Mouse (Mus musculus) myocyte (in vitro differentiated cells): ENCODE data around the gene Ccdc153. TPM values are rescaled to one million over a fixed set of nuclear protein-coding genes. Genes with fewer than 3 reads are reported as not detected.

ENCODE experiments used
- H3K27me3 ChIP-seq: one replicate; pipeline ENCODE4 v1.6.1; 2011; ENCODE audit not compliant: control insufficient read depth, insufficient read depth, insufficient read length
- H3K36me3 ChIP-seq: one replicate; pipeline ENCODE4 v1.6.1; 2011; ENCODE audit not compliant: control insufficient read depth, insufficient read depth
- H3K4me2 ChIP-seq: one replicate; pipeline ENCODE4 v1.6.1; 2011; ENCODE audit warnings: low read depth, control low read depth
- H3K4me3 ChIP-seq: one replicate; pipeline ENCODE4 v1.5.1; 2011; ENCODE audit warnings: mild to moderate bottlenecking, control low read depth, moderate library complexity
- H3K79me2 ChIP-seq: one replicate; pipeline ENCODE4 v1.6.1; 2011; ENCODE audit not compliant: control insufficient read depth, insufficient read depth
- H3ac ChIP-seq: one replicate; pipeline ENCODE4 v1.6.1; 2011; ENCODE audit not compliant: control insufficient read depth, insufficient read length
- CEBPB ChIP-seq: IDR thresholded peaks from 2 replicates; pipeline ENCODE4 v1.6.1; 2011; ENCODE audit warnings: mild to moderate bottlenecking, moderate library complexity; ENCODE audit not compliant: poor library complexity, insufficient read depth, severe bottlenecking
- E2F4 ChIP-seq: IDR thresholded peaks from one replicate; pipeline ENCODE4 v1.6.1; 2011; ENCODE audit warnings: mild to moderate bottlenecking, control low read depth, moderate library complexity; ENCODE audit not compliant: insufficient read depth
- MAX ChIP-seq: IDR thresholded peaks from one replicate; pipeline ENCODE4 v1.6.1; 2011; ENCODE audit warnings: low read depth, mild to moderate bottlenecking, control low read depth
- MYOD1 ChIP-seq, 3 experiments: IDR thresholded peaks; one replicate each; pipeline ENCODE4 v1.6.1; 2011; ENCODE audit warnings: control low read depth in 2 of 3, low read depth in 2 of 3, mild to moderate bottlenecking in 2 of 3, moderate library complexity in 1 of 3; ENCODE audit not compliant: insufficient read length in 2 of 3, control insufficient read depth in 1 of 3
- MYOG ChIP-seq, 3 experiments: IDR thresholded peaks; one replicate each; pipeline ENCODE4 v1.6.1; 2011; ENCODE audit warnings: control low read depth in 2 of 3, low read depth in 2 of 3, mild to moderate bottlenecking in 2 of 3; ENCODE audit not compliant: insufficient read length in 2 of 3, control insufficient read depth in 1 of 3, insufficient read depth in 1 of 3
- POLR2A ChIP-seq: IDR thresholded peaks from one replicate; pipeline ENCODE4 v1.6.1; 2011; ENCODE audit warnings: low read depth, mild to moderate bottlenecking, control low read depth, moderate library complexity; ENCODE audit not compliant: insufficient read length
- POLR2AphosphoS2 ChIP-seq: IDR thresholded peaks from one replicate; pipeline ENCODE4 v1.6.1; 2011; ENCODE audit warnings: low read depth, control low read depth; ENCODE audit not compliant: insufficient read length
- REST ChIP-seq: IDR thresholded peaks from one replicate; pipeline ENCODE4 v1.6.1; 2011; ENCODE audit warnings: mild to moderate bottlenecking, control low read depth, moderate library complexity; ENCODE audit not compliant: insufficient read depth, insufficient read length
- SRF ChIP-seq: IDR thresholded peaks from one replicate; pipeline ENCODE4 v1.6.1; 2011; ENCODE audit warnings: low read depth; ENCODE audit not compliant: control insufficient read depth, insufficient read length
- TCF12 ChIP-seq: IDR thresholded peaks from one replicate; pipeline ENCODE4 v1.6.1; 2011; ENCODE audit warnings: mild to moderate bottlenecking, control low read depth; ENCODE audit not compliant: poor library complexity, insufficient read depth, severe bottlenecking
- TCF3 ChIP-seq: IDR thresholded peaks from one replicate; pipeline ENCODE4 v1.6.1; 2011; ENCODE audit warnings: low read depth, control low read depth; ENCODE audit not compliant: insufficient read length
- USF1 ChIP-seq: IDR thresholded peaks from one replicate; pipeline ENCODE4 v1.6.1; 2011; ENCODE audit warnings: low read depth, mild to moderate bottlenecking, control low read depth, moderate library complexity
- polyA plus RNA-seq: library from polyadenylated mRNA; unstranded; fragments of >200 nt; fragmentation: generic; extraction: Trizol; gene quantifications from one replicate; pipeline ENCODE4 v1.2.1, GENCODE M21; 2012; ENCODE audit warnings: missing spikeins

The Ccdc153 gene
- polyA plus RNA-seq, 1 experiment = not detected

- Histone ChIP-seq H3K4me2 (no peak overlapping the region), H3K27me3 (no peaks in the 10 kb centered on the region), H3K36me3 (peaks cover 18% of the 10 kb centered on the region), H3K79me2 (peaks cover 15% of the 10 kb centered on the region), H3ac (no peak overlapping the region), H3K4me3 (no peak overlapping the region)
- TF ChIP-seq CEBPB (no peak), POLR2AphosphoS2 (no peak), MYOD1 (IDR thresholded peaks at IDR 0.05; ENCODE audit: control insufficient read depth in 1 of 3, insufficient read length in 2 of 3, low read depth in 2 of 3) (no peak), SRF (no peak), MYOG (IDR thresholded peaks at IDR 0.05; ENCODE audit: control insufficient read depth in 1 of 3, insufficient read depth in 1 of 3, insufficient read length in 2 of 3, low read depth in 2 of 3) (no peak), MAX (no peak), TCF3 (no peak), E2F4 (no peak)
Measured at GRCm38 (mm10) chr9:44196354-44196753, 44.1 kb upstream of the Ccdc153 start.

GRCm38 (mm10) chr9:44199166-44199565, 41.3 kb upstream of the Ccdc153 start:
- Histone ChIP-seq H3K27me3 (no peaks in the 10 kb centered on the region), H3K4me2 (no peak overlapping the region), H3K79me2 (peaks cover 35% of the 10 kb centered on the region), H3K4me3 (no peak overlapping the region), H3ac (no peak overlapping the region), H3K36me3 (peaks cover 18% of the 10 kb centered on the region)
- TF ChIP-seq POLR2A (no peak), POLR2AphosphoS2 (no peak), USF1 (no peak), MYOG (IDR thresholded peaks at IDR 0.05; ENCODE audit: control insufficient read depth in 1 of 3, insufficient read depth in 1 of 3, insufficient read length in 2 of 3, low read depth in 2 of 3) (no peak), CEBPB (no peak), TCF3 (no peak), TCF12 (no peak), E2F4 (no peak)

GRCm38 (mm10) chr9:44199580-44199979, 40.9 kb upstream of the Ccdc153 start:
- Histone ChIP-seq H3ac (no peak overlapping the region), H3K79me2 (peaks cover 38% of the 10 kb centered on the region), H3K36me3 (peaks cover 18% of the 10 kb centered on the region), H3K4me2 (no peak overlapping the region), H3K4me3 (no peak overlapping the region), H3K27me3 (no peaks in the 10 kb centered on the region)
- TF ChIP-seq MAX (no peak), TCF12 (no peak)

GRCm38 (mm10) chr9:44200458-44200857, 40.0 kb upstream of the Ccdc153 start:
- Histone ChIP-seq H3K4me2 (no peak overlapping the region), H3K36me3 (peaks cover 18% of the 10 kb centered on the region), H3ac (no peak overlapping the region), H3K4me3 (no peak overlapping the region), H3K79me2 (peaks cover 40% of the 10 kb centered on the region), H3K27me3 (no peaks in the 10 kb centered on the region)
- TF ChIP-seq TCF12 = no peak
- no peak for TF ChIP-seq TCF3
- TF ChIP-seq MYOG (IDR thresholded peaks at IDR 0.05; ENCODE audit: control insufficient read depth in 1 of 3, insufficient read depth in 1 of 3, insufficient read length in 2 of 3, low read depth in 2 of 3) = no peak
- TF ChIP-seq E2F4 = no peak
- no peak for TF ChIP-seq USF1
- TF ChIP-seq REST = no peak
- TF ChIP-seq CEBPB = no peak
- TF ChIP-seq POLR2AphosphoS2 = no peak
- no peak for TF ChIP-seq POLR2A

GRCm38 (mm10) chr9:44207840-44208239, 32.6 kb upstream of the Ccdc153 start:
- Histone ChIP-seq H3K27me3 (no peaks in the 10 kb centered on the region), H3K36me3 (no peaks in the 10 kb centered on the region), H3ac (no peak overlapping the region), H3K4me2 (no peak overlapping the region), H3K79me2 (peaks cover 55% of the 10 kb centered on the region), H3K4me3 (no peak overlapping the region)
- TF ChIP-seq MYOG (IDR thresholded peaks at IDR 0.05; ENCODE audit: control insufficient read depth in 1 of 3, insufficient read depth in 1 of 3, insufficient read length in 2 of 3, low read depth in 2 of 3) (no peak), MYOD1 (IDR thresholded peaks at IDR 0.05; ENCODE audit: control insufficient read depth in 1 of 3, insufficient read length in 2 of 3, low read depth in 2 of 3) (no peak), MAX (no peak), SRF (no peak), REST (no peak), USF1 (no peak), POLR2A (no peak), E2F4 (no peak), POLR2AphosphoS2 (no peak), CEBPB (no peak), TCF12 (no peak), TCF3 (no peak)
